Mouse (Mus musculus) neural tube, embryonic 11.5 days (tissue): ENCODE measurements around the gene Cdhr4. TPM values are rescaled to one million over a fixed set of nuclear protein-coding genes. Genes with fewer than 3 reads are reported as not detected.
"Not testable (repeated sequence)": the region's sequence is repeated elsewhere in the genome, so short reads cannot be mapped to it uniquely, and the experiment has no call there.

ENCODE experiments used
- ATAC-seq: fragments of 200-750 bp; cut with Nextera tagmentation; 2 replicates; pipeline ENCODE4 v1.8.0; 2017; ENCODE audit warnings: moderate number of reproducible peaks, mild to moderate bottlenecking, moderate TSS enrichment, moderate library complexity; ENCODE audit not compliant: insufficient read depth, low FRiP score, low TSS enrichment
- DNase-seq: peaks from one replicate; pipeline ENCODE4 v3.0.0-alpha.2; 2015; ENCODE audit warnings: low spot score
- H3K27ac ChIP-seq: fragments of 300-500 bp; sonication (generic); 2 replicates; pipeline ENCODE4 v1.5.1; 2014; ENCODE audit warnings: low read depth, mild to moderate bottlenecking, low read length
- H3K27me3 ChIP-seq: fragments of 300-500 bp; sonication (generic); 2 replicates; pipeline ENCODE4 v1.6.1; 2014; ENCODE audit warnings: mild to moderate bottlenecking, low read length, mixed read lengths; ENCODE audit not compliant: control insufficient read depth, insufficient read depth
- H3K36me3 ChIP-seq: fragments of 300-500 bp; sonication (generic); 2 replicates; pipeline ENCODE4 v1.6.1; 2014; ENCODE audit warnings: mild to moderate bottlenecking, low read length, moderate library complexity, mixed read lengths; ENCODE audit not compliant: control insufficient read depth, insufficient read depth
- H3K4me1 ChIP-seq: fragments of 300-500 bp; sonication (generic); 2 replicates; pipeline ENCODE4 v1.6.1; 2014; ENCODE audit warnings: low read length, mixed read lengths; ENCODE audit not compliant: control insufficient read depth, insufficient read depth
- H3K4me2 ChIP-seq: fragments of 300-500 bp; sonication (generic); 2 replicates; pipeline ENCODE4 v1.6.1; 2014; ENCODE audit warnings: low read depth, mild to moderate bottlenecking, moderate library complexity
- H3K4me3 ChIP-seq: fragments of 300-500 bp; sonication (generic); 2 replicates; pipeline ENCODE4 v1.5.1; 2014; ENCODE audit warnings: low read depth, low read length
- H3K9ac ChIP-seq: fragments of 300-500 bp; sonication (generic); 2 replicates; pipeline ENCODE4 v1.6.1; 2014; ENCODE audit warnings: mild to moderate bottlenecking, low read length
- H3K9me3 ChIP-seq: fragments of 300-500 bp; sonication (generic); 2 replicates; pipeline ENCODE4 v1.6.1; 2016; ENCODE audit warnings: low read length; ENCODE audit not compliant: control insufficient read depth
- WGBS: fragments of 180-500 bp; shearing (Covaris S2); extraction: QIAGEN DNeasy Blood & Tissue Kit; methylation state at CpG from one replicate; pipeline ENCODE4 v1.1.7; 2014; 5-methylcytosine and 5-hydroxymethylcytosine counted together
- polyA plus RNA-seq: library from polyadenylated mRNA; unstranded; fragments of >200 nt; fragmentation: Nextera tagmentation; extraction: Ambion mirVana; gene quantifications from 2 replicates; pipeline ENCODE4 v1.2.1, GENCODE M21; 2014

Cdhr4 gene
- polyA plus RNA-seq, 1 experiment from 2014 or later = 4.8 TPM

- Histone ChIP-seq H3K27ac (no peak overlapping the region), H3K4me2 (no peak overlapping the region), H3K4me1 (no peaks in the 10 kb centered on the region), H3K9ac (no peak overlapping the region), H3K9me3 (no peaks in the 10 kb centered on the region), H3K27me3 (no peaks in the 10 kb centered on the region), H3K36me3 (no peaks in the 10 kb centered on the region), H3K4me3 (no peak overlapping the region)
- ATAC-seq = no peak
- no peak for DNase-seq
- 91% methylated on average over 21 of the region's 21 CpGs for WGBS
These were observed 3.2 kb downstream of the Cdhr4 start for GRCm38 (mm10) chr9:107995513-107995912.

- H3K36me3 ChIP-seq = no peaks in the 10 kb centered on the region
- DNase-seq (no peak), ATAC-seq (no peak)
- no peaks in the 10 kb centered on the region for H3K9me3 ChIP-seq
- H3K4me1 ChIP-seq = no peaks in the 10 kb centered on the region
- WGBS = 93% methylated on average over 5 of the region's 5 CpGs
- H3K4me3 ChIP-seq = no peak within 1 kb of the TSS
- H3K27me3 ChIP-seq = no peaks in the 10 kb centered on the region
- H3K27ac ChIP-seq = no peak within 1 kb of the TSS
- no peak within 1 kb of the TSS for H3K4me2 ChIP-seq
- H3K9ac ChIP-seq = no peak within 1 kb of the TSS
These were observed 3.8 kb downstream of the Cdhr4 start, which contains the start of gene Gm20662 for GRCm38 (mm10) chr9:107996049-107996448. Gm20662 (plus strand) TSS chr9:107996349.

GRCm38 (mm10) chr9:108001922-108002770 is 9.8 kb downstream of the Cdhr4 start, which contains the start of gene Ip6k1:
Ip6k1 (plus strand) TSS chr9:108002501.
- Histone ChIP-seq H3K4me3 (peak within 1 kb of the TSS; percentile 97), H3K36me3 (no peaks in the 10 kb centered on the region), H3K4me1 (peaks cover 7% of the 10 kb centered on the region; the same call in 1 of the 2 replicates), H3K27ac (peak within 1 kb of the TSS; percentile 88), H3K9ac (peak within 1 kb of the TSS; percentile 95), H3K4me2 (peak within 1 kb of the TSS; percentile 91), H3K9me3 (no peaks in the 10 kb centered on the region), H3K27me3 (no peaks in the 10 kb centered on the region)
- DNase-seq = peak; percentile 99
- under 1% methylated on average over 48 of the region's 51 CpGs for WGBS
- peak; percentile 100 for ATAC-seq

- Histone ChIP-seq H3K9ac (peak overlapping the region; percentile 95), H3K9me3 (no peaks in the 10 kb centered on the region), H3K27me3 (no peaks in the 10 kb centered on the region), H3K4me2 (peak overlapping the region; percentile 66), H3K36me3 (no peaks in the 10 kb centered on the region; the same call in 1 of the 2 replicates), H3K27ac (peak overlapping the region; percentile 88), H3K4me3 (peak overlapping the region; percentile 97), H3K4me1 (peaks cover 7% of the 10 kb centered on the region; the same call in 1 of the 2 replicates)
- ATAC-seq = no peak; the same call in 1 of the 2 replicates
- no peak for DNase-seq
- under 1% methylated on average over 47 of the region's 50 CpGs for WGBS
These were observed 10.7 kb downstream of the Cdhr4 start for GRCm38 (mm10) chr9:108002778-108003530.

GRCm38 (mm10) chr9:108003531-108003890 is 11.2 kb downstream of the Cdhr4 start:
- Histone ChIP-seq H3K27ac (no peak overlapping the region), H3K4me1 (peaks cover 7% of the 10 kb centered on the region; the same call in 1 of the 2 replicates), H3K4me2 (peak overlapping the region; percentile 66), H3K9ac (peak overlapping the region; percentile 95), H3K27me3 (no peaks in the 10 kb centered on the region), H3K9me3 (no peaks in the 10 kb centered on the region), H3K36me3 (no peaks in the 10 kb centered on the region; the same call in 1 of the 2 replicates), H3K4me3 (peak overlapping the region; percentile 97)
- ATAC-seq (no peak), DNase-seq (peak; percentile 19)
- WGBS = 26% methylated on average over 8 of the region's 8 CpGs

- DNase-seq (no peak), ATAC-seq (no peak)
- Histone ChIP-seq H3K27me3 (no peaks in the 10 kb centered on the region), H3K4me3 (no peak overlapping the region), H3K9ac (no peak overlapping the region), H3K27ac (no peak overlapping the region), H3K9me3 (no peaks in the 10 kb centered on the region), H3K4me1 (peaks cover 7% of the 10 kb centered on the region; the same call in 1 of the 2 replicates), H3K4me2 (no peak overlapping the region), H3K36me3 (no peaks in the 10 kb centered on the region; the same call in 1 of the 2 replicates)
- WGBS = 92% methylated on average over 5 of the region's 5 CpGs
These were observed 15.7 kb downstream of the Cdhr4 start for GRCm38 (mm10) chr9:108008041-108008440.

- no peak overlapping the region for H3K27ac ChIP-seq
- no peaks in the 10 kb centered on the region for H3K4me1 ChIP-seq
- H3K9ac ChIP-seq = no peak overlapping the region
- H3K4me2 ChIP-seq = no peak overlapping the region
- no peak for ATAC-seq
- H3K27me3 ChIP-seq = no peaks in the 10 kb centered on the region
- no peak overlapping the region for H3K4me3 ChIP-seq
- no peak for DNase-seq
- H3K36me3 ChIP-seq = no peaks in the 10 kb centered on the region; the same call in 1 of the 2 replicates
- no peaks in the 10 kb centered on the region for H3K9me3 ChIP-seq
These were observed 18.1 kb downstream of the Cdhr4 start for GRCm38 (mm10) chr9:108010385-108010784.

- H3K9me3 ChIP-seq, ATAC-seq, DNase-seq, H3K4me2 ChIP-seq, H3K9ac ChIP-seq, H3K4me1 ChIP-seq, H3K27ac ChIP-seq, H3K4me3 ChIP-seq, H3K36me3 ChIP-seq, H3K27me3 ChIP-seq: not testable (repeated sequence)
- WGBS = 100% methylated on average over 2 of the region's 2 CpGs
These were observed 21.3 kb downstream of the Cdhr4 start for GRCm38 (mm10) chr9:108013577-108013976.
